Mouse (Mus musculus): ENCODE results near the gene Otub2.
A peak's percentile ranks its signal among the peaks of the same experiment; 100 is the strongest.
"Not testable (repeated sequence)": the region's sequence is repeated elsewhere in the genome, so short reads cannot be mapped to it uniquely, and the experiment has no call there.

Otub2 gene

DNA sequence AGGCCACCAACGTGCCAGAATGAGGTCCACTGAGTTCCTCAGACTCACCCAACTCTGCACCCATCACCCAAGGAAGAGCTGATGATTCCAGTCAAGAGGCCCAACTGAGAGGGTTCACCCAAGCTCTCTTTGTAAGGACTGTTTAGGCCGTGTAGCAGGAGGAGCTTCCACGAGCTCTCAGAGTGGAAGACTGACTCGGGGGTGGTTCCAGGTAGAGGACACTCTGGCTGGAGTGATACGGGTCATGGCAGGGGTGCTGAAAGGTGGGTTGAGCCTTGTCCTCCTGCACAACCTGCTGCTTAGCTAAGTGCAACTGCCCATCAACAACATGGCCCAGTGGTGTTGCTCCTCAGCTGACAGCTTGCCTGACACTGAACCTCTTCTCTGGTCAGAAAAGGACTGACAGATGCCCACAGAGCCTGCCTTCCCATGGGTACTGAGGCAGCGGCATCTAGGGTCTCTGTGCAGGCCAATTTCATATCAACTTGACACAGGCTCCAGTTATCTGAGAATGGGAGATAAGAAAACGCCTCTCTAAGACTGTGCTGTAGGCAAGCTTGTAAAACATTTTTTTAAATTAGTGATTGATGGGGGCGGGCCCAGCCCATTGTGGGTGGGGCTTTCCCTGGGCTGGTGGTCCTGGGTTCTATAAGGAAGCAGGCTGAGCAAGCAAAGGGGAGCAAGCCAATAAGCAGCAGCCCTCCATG is 14.8 kb upstream of the Otub2 start:
- no peak for DNase-seq

DNA sequence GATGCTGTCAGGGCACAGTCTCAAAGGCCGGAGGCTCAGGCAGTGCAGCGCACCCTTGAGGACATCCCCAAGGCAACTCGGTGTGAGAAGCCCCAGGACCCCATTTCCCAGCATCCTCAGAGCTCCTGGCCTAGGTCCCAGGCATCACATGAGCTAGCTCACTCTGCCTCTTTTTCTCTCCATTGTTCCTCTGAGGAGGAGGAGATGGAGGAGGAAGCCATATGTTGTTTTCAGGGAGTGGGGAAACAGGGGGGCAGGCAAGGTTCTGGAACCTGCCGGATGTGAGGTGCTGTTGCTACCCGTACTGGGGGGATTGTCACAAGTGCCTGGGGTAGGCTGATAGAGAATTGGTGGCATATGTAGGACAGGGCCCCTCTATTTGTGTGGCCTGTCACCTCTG is 12.4 kb upstream of the Otub2 start:
- no peak for DNase-seq

DNA sequence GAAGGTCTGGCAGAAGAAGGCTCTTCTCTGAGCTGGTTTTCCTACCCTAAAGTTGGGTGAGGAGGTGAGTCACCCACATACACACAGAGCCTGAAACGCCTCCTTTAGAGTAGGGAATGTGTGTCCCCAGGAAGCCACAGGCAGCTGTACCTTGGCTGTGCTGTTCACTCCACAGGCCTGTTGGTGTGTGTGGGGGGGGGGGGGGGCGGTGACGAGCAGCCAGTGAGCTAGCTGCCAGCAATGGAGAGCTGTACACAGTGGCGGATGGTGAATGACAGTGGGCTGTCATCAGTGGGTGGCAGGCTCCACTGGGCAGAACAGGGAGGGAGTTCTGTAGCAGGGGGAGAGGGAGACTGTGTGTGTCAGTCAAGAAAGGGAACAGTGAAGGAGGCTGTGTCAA is 11.7 kb upstream of the Otub2 start:
- DNase-seq: no peak

DNA sequence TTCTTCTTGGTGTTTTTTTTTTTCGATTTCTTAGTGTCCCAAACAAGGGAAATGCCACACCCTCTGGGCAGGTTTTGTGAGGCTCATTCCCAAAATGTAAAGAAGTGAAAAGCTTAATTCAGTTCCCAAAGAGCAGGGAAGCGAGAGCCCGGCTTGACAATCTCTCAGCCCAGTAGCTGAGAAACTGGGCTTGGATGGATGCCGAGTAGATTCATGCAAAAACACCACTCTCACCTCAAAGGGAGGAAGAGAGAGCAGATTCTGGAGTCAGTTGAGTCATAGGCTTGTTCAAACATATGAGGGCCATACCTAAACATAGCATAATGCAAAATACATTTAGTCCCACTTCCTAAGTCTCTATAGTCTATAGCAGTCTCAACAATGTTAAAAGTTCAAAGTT is 8.3 kb upstream of the Otub2 start:
- DNase-seq: no peak

DNA sequence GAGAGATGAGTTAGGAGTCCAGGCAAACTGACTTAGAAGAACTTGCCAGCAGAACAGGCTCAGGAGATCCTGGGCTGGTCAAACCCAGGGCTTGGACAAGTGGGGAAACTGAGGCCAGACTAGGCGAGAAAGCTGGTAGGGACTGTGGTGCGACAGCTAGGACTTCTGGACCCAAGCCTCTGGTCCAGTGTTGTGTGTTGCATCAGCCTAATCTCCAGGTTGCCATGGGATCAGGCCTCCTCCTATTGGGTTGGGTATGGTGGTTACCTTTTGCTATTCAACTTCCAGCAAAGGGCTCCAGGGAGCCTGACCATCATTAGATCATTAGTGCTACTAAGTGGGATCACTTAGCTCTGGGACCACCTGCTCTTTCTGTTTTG is 856 bp downstream of the Otub2 start:
- no peak for DNase-seq

DNA sequence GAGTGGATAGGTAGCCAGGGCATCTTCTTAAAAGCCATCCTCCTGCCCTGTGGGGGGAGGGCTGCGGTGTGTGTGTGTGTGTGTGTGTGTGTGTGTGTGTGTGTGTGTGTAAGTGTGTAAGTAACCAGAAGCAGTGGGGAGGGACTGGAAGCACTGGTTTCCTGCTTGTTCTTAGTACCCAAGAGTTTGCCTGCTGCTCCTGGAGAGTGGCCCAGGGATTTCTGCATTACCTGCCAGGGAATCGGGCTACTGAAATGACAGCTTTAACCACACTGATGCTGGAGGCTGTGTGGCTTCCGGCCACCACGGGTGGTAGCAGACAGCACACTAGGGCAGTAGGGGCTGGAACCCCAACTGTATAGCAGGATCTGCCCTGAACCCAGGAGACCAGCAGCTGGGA is 1.5 kb downstream of the Otub2 start:
- no peak for DNase-seq

DNA sequence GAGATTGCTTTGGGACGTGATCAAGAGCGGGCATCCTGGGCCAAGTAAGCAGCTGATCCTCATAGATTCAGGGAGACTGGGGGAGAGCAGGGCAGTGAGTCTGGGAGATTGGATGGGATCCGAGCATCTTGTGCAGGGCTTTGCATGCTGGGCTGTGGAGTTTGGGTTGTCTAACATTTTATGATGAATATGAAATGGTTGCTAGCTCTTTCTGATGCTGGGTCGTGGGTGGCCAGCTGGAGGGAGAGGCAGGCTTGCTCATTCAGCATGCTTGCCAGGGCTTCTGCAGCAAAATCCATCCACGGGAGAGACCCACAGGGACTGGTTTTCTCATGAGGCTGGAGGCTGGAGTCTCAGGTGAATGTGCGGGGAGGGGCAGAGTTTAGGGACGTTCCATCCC is 2.6 kb downstream of the Otub2 start:
- DNase-seq: no peak

DNA sequence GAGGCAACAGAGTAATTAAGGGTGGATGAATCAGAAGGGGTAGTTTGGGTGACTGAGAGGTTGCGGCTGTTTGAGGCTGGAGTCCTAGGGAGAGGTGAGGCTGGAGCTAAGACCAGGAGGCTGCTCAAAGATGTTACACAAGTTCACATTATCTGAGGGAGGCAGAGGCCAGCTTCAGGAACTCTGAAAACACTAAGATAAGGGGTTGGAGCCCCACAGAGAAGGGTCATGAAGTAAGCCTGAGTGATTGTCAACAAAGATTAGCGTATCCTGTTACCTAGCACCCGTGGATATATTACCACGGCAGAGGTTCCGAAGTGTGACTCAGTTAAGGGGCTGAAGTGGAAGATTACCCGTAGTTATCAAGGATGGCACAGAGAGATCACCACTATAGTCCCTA is 5.0 kb downstream of the Otub2 start:
- DNase-seq: no peak

DNA sequence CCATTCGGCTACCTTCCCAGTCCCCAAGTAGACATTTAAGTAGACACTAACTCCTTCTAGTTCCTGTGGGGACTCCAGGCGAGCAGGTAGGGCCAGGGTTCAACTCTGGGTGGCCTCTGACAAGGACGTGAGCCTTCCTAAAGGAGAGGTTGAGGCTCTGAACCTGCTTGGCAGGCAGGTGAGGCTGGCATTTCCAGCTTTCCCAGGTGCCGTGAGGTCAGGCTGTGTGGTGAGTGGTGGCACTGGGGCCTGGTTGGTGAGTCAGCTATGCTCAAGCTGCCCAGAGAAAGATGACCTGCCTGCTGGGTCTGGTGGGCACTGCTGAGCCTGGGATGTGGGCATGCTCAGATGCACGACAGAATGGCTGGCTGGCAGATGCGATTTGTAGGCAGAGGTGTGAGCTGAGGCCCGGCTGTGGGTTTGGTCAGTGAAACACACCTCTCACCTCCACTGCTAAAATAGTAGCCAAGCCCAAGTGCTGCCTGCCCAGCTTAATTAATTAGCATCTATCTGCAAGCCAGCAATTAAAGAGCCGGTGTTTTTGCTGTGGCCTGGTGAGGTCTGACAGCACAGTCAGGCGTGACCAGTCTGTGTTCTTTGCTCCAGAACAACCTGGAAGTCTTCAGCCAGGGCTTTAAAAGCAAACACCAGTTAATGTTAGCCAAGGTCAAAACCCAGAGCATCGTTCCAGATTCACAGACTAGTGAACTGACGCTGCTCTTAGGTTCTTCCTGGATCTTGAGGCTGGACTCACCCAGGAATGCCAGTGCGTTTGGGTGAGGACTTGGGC is 7.2 kb downstream of the Otub2 start:
- DNase-seq: no peak

DNA sequence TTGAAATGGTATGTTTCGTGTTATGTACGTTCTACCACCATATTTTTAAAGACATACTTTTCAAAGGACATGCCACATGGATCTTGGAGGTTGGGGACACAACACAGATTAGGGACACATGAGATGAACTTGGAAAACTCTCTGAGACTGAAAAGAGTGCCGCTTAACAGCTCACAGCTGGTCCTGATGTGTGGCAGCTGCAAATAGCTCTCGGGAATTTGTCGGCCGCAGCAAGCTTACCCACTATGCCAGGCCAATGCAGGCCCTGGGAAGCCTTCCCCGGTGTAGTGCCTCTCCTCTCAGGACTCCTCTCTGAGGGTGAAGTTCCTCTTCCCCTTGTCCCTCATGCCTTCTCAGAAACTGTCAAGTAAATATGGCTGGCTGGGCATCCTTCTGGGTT is 8.3 kb downstream of the Otub2 start:
- peak; percentile 61 for DNase-seq

DNA sequence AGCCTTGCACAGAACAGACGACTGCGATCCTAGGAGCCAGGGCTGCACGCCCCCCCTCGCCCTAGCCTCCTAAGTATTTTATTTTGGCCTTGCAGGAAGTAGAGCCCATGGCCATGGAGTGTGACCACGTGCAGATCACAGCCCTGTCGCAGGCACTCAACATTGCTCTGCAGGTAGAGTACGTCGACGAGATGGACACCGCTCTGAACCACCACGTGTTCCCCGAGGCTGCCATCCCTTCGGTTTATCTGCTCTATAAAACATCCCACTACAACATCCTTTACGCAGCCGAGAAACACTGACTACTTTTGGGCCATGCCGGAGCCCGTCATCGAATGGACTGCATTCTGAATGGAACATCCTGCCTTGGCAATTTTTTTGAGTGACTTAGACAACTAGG is 15.6 kb downstream of the Otub2 start:
- DNase-seq: no peak

DNA sequence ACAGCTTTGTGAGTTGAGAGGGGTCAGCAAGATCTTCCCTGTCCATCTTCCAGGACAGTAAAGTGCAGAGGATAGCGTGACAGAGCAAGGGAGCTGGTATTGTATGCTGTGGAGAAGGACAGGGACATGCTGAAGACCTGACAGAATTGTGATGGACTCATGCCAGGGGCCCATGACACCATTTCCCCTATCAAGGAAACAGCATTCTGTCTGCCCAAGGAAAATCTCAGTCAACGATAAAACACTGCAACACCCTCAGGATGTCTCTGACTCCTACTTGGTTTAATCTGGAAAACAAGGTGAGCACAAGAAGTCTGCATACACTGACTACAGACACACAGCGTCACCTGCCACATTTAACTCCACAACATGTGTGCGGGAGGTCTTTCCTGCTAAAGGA is 19.2 kb downstream of the Otub2 start, which contains the start of gene 9330161L09Rik:
Gene 9330161L09Rik, minus strand, starts transcription at position 101 of the 400 bp plus-strand sequence.
- DNase-seq: no peak

DNA sequence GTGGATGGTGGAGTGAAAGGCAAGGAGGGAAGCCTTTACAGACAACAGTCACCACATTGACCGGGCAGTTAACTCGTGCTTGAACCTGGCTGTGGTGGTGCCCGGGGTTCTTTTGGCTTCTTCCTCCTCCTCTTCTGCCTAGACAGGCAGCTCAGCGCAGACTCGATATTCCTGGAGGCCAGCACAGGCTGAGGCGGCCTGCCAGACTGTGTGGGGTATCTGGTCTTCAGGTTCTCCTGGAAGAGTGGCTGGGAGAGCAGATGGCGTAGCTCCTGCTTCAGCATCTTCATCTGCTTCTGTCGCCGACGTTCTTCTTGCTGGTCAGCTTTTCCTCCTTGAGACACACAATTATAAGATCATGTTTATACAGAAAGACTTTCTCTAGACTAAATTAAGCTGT is 19.7 kb downstream of the Otub2 start:
- DNase-seq: no peak

DNA sequence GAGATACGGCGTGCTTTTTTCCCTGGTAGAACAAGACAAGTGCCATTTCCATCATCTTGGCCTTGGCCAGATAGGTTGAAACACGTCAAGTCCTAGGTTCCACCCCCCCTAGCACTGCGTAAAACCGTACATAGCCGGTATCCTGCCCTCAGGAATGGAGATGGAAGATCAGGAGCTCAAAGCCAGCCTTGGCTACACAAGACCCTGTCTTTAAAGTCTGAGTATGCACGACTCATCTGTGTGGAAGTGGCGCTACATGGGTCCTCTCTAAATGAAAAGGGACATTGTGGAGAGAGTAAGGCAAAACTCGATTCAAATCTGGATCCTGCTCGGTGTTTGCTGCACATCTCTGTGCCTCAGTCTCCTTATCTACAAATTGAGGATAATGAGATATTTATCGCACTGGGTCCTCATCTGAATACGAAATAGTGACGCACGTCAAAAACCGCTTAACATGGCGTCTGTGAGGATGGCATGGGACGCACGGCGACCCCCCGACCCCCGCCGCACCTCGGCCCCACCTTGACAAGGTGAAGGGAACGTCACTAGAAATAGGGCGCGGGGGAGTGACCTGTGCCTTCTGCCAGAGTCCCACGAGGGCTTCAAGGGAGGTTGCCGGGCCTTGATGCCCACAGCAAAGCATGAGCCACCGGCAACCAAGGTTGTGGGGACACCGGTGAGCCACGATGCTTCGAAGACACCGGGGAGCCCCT is 36.7 kb downstream of the Otub2 start:
- no peak for DNase-seq

DNA sequence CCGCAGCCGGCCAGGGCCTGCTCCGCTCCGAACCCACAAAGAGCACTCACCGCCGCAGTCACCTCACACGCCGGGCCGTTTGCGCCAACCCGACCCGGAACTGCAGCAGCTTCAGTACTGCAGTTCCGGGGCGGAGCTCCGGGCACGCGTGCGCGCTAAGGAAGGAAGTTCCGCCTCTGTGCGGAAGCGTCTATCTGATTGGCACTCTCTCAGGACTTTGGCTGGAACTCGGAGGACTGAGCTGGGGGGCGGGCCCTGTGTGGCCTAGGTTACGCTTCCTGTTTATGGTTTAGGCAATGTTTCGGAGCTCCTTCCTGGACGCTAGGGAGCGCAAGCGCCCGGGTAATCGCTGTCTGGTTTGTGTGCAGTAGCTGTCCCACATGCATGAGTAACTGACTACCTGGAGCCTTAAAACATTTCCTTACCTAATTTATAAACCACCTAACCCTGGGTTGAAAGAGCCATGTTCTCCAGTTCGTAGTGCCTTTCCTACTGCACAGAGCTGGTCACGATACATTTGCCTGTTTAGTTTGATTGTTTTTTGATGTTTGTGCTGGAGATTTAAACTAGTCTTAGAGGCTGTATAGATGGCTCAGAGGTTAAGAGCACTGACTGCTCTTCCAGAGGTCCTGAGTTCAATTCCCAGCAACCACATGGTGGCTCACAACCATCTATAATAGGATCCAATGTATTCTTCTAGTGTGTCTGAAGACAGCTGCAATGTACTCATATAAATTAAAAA is 37.4 kb downstream of the Otub2 start, which contains the start of gene Ddx24:
Gene Ddx24, minus strand, starts transcription at position 102 of the 742 bp plus-strand sequence.
- DNase-seq: peak; percentile 99

DNA sequence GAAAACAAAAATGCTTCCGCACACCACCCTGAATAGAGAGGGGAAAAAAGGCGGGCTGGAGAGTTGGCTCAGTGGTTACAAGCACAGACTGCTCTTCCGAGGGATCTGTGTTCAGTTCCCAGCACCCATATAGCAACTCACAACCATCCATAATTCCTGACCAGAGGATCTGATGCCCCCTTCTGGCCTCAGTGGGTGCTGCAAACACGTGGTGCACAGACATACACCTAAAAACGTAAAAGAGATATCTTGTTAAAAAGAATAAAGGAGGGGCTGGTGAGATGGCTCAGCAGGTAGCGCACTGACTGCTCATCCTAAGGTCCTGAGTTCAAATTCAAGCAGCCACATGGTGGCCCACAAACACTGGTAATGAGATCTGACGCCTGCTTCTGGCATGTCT is 38.2 kb downstream of the Otub2 start:
- DNase-seq: no peak

DNA sequence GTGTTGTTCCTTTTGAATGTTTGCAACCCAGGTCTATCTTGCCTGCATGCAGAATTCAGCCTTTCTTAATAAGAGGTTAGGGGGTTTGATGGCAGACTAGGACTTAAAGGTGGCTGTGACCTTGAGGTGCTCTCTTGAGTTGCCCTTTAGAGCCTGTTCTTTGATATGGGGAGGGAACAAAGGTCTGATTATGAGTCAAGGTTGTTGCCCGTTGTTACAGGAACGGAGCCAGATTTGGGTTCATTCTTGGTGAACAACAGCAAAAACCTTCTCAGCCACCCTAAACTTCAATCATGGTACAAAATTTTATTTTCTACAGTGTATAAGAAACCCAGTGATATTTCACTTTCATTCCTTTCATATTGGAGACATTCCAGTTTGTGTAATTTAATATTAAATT is 44.9 kb downstream of the Otub2 start:
- DNase-seq: no peak

DNA sequence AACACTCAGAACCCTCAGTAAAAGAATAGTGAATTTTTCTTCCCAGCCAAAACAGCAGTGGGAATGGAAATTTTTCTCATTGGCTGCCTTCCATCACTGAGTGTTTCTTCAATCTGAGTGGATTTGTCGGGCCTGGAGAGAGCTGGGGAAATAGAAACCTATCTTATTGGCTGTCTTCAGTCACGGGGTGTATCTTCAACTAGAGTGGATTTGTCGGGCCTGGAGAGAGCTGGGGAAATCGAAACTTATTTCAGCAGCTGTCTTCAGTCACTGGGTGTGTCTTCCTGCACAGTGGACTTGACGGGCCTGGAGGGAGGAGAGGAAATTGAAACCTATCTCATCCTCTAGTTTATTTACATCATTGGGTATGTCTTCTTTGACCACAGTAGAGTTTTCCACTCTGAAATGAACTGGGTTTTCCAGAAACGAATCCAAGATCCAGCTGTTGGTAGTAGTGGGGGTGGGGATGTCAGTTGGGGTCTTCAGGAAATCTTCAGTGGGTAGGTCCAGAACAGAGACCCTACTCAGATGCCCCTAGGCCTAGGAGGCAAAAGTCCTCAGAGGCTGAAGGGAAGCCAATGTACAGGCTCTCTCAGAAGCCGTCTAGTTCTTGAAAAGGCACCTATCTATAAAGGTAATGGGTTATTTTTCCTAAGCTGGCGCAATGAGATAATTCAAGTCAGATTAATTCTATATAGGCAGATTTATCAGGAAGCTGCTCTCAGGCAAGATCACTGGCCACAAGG is 45.7 kb downstream of the Otub2 start, which contains the start of gene Ifi27:
Gene Ifi27, plus strand, starts transcription at position 226 of the 746 bp plus-strand sequence.
- peak; percentile 90 for DNase-seq

DNA sequence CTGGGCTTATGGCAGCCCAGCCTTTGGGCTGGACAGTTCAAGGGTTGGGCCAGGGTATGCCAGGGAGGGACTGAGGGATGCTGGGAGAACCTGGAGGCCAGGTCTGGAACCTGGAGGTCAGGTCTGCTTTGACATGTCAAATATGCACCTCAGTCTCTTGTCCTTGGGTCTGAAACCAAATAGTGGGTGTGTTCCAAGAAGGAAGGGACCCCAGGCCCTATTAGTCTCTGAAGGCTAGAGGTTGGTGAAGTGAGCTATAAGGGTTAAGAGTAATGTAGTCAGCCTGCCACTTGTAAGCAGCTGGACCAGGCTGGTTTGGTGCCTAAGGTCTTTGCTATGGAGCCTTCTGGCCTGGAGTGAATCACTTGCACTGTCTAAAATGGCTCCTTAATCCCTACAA is 46.4 kb downstream of the Otub2 start:
- DNase-seq: no peak

DNA sequence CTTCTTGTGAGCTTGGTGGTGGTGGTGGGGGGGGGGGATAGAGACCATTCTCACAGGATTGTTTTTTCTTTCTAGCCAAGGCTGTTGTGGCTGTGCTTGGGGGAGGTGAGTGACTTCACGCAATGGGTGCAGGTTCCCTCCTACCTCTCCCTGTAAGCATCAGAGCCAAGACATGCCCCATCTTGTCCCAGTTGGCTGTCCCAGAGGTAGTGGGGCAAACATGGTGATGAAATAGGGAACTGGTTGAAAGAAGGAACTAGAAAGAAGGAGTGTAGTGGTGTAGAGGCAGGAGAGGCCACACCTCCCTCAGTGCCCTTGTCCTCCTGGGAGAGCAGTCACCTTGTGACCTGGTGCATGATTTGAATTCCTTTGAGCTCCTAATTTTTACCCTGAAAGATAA is 49.1 kb downstream of the Otub2 start:
- no peak for DNase-seq

DNA sequence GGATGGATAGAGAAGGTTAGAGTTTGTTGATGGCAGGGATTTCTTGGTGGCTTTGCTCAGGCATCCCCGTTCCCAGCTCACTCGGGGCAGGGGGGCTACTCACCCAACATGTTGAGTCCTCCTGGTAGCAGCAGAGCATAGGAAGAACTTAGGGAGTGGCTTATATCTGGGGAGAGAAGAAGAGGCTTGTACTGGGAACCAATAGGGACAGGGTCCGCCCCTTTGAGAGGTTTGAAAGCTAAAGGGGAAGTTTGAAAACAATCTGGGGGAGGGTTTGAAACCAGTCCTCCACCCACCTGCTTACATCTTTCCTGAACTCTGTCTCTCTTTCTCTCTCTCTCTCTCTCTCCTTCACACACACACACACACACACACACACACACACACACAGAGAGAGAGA is 55.0 kb downstream of the Otub2 start, which contains the start of gene Ifi27l2a:
Gene Ifi27l2a, minus strand, starts transcription at position 157 of the 400 bp plus-strand sequence.
- no peak for DNase-seq

DNA sequence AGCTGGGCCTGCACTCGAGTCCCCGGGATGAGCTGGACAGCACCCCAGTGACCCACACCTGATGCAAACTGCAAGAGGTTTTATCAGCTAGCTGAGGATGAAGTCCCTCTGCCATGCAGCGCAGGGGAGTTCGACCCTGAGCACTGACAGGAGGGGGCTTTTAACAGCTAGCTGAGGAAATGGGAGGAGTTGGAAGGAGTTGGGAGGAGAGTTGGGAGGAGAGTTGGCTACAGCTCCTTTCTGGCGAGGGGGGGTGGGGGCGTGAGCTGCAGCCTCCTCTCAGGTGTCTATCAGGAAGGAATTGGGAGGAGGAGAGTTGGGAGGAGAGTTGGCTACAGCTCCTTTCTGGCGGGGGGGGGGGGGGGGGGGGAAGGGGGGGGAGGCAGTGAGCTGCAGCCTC is 55.8 kb downstream of the Otub2 start:
- not testable (repeated sequence) for DNase-seq

All from lung, postnatal 10 days (tissue).